19 mouse cellular contexts compared by ENCODE assay signal in the genomic region with DNA sequence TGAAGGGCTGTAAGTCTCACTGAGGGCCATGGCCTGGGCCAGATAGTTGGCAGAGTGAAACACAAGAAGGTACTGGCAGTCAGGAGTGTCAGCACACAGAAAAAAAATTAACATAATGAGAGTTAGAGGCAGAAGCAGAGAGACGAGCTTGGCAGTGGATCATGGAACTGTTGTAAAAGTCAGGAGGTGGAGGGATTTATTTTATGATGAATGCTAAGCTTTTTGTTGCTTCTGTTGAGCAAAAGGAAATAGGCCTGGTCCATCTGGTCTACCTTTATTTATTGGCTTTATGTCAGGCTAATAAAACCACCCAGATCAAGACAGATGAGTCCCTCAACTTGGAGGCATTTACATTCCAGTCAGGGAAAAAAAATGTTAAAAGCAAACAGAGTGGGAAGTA. TPM values are rescaled to one million over a fixed set of nuclear protein-coding genes. Genes with fewer than 3 reads are reported as not detected.
DNase-seq lines count a peak whose midpoint lies in the region; ATAC-seq and TF ChIP-seq lines count a peak whose summit lies in the region.
"Had no signal": no experiment of that assay in that cellular context is flagged by ENCODE, and none has a peak within 500 bp of the region (broad histone marks: within the 10 kb centered on the region; RNA-seq: fewer than 3 reads in every experiment).

No protein-coding gene starts in this region.

- no peak for TF ChIP-seq CTCF in gastrocnemius, adult 2 months (IDR thresholded peaks at IDR 0.05)

- H3K4me3 ChIP-seq in gastrocnemius, adult 2 months: no peak overlapping the region
- H3K4me3 ChIP-seq: embryonic facial prominence, embryonic 12.5 days; forebrain, embryonic 13.5 days; heart, embryonic 13.5 days; hindbrain, embryonic 12.5 days had no signal

- DNase-seq in embryo, embryonic 11.5 days (ENCODE audit: low read depth, low spot score): peak; percentile 16
- no peak for DNase-seq in embryo, embryonic 11 days
- peak; percentile 20 for DNase-seq in layer of hippocampus, adult 9-11 months
- DNase-seq in layer of hippocampus, postnatal 10 days (ENCODE audit: low spot score in 2 of 2): no peak
- peak; percentile 89 for DNase-seq in gonadal fat pad, adult 2 months (ENCODE audit: low read depth)
- DNase-seq in gastrocnemius, adult 2 months: no peak
- DNase-seq: adrenal gland, adult 8-10 months; adrenal gland, postnatal 36 days; B cell, adult 2 months; cerebellum, adult 2 months; gastrocnemius, postnatal 10 days; heart, postnatal 4 days had no signal

- H3K27ac ChIP-seq in gastrocnemius, adult 2 months: no peak overlapping the region
- H3K27ac ChIP-seq: embryonic facial prominence, embryonic 12.5 days; forebrain, embryonic 13.5 days; heart, embryonic 13.5 days; hindbrain, embryonic 12.5 days had no signal

- no peak for ATAC-seq in granulocyte monocyte progenitor cell, adult 5-6 weeks (replicated peaks; ENCODE audit: poor library complexity, severe bottlenecking)
- ATAC-seq: CD4-positive, CD25-positive, alpha-beta regulatory T cell, adult 4 months; forebrain, embryonic 13.5 days; hindbrain, embryonic 16.5 days had no signal

- intact Hi-C loops in gastrocnemius, adult 2 months (cut with DNase I): no loop called here

RNA-seq across cellular contexts. Expression of gene Cd44, which starts 31.2 kb away (rescaled TPM):
- total RNA-seq in layer of hippocampus, postnatal 10 days (2021): 10 to 100 TPM; 10.2 to 10.9 TPM
- polyA plus RNA-seq in gonadal fat pad, adult 2 months (2012; rRNA removed): 8.5 and 12.5 TPM in 2 replicates
- 119 and 145 TPM in 2 replicates for total RNA-seq in granulocyte monocyte progenitor cell, adult 5-6 weeks (2014; fragmentation: Nextera tagmentation)
- 130 and 135 TPM in 2 replicates for total RNA-seq in granulocyte monocyte progenitor cell, adult 5-6 weeks (2017)
- total RNA-seq in gastrocnemius, adult 2 months (2021): 1 to 10 TPM; 4.1 to 6.1 TPM

Comparison
In these comparisons a context has a peak if more than half of its experiments do, and no peak if none do; other contexts are left out.
1. DNase-seq: peak in embryo, embryonic 11.5 days (single experiment), layer of hippocampus, adult 9-11 months (single experiment) and gonadal fat pad, adult 2 months (single experiment); none in embryo, embryonic 11 days (single experiment), layer of hippocampus, postnatal 10 days (0 of 2) and gastrocnemius, adult 2 months (single experiment).
2. RNA of gene Cd44, which starts 31.2 kb away (total RNA-seq): 119 to 145 TPM in granulocyte monocyte progenitor cell, adult 5-6 weeks; 10.2 to 10.9 TPM in layer of hippocampus, postnatal 10 days and 4.1 to 6.1 TPM in gastrocnemius, adult 2 months; every median in the first group is over 10 times any median in the second.